Mouse (Mus musculus) liver, embryonic 14.5 days (tissue): ENCODE measurements around the gene Foxl1. TPM values are rescaled to one million over a fixed set of nuclear protein-coding genes. Genes with fewer than 3 reads are reported as not detected.

Experiments
- ATAC-seq: fragments of 200-750 bp; cut with Nextera tagmentation; 2 replicates; pipeline ENCODE4 v1.8.0; 2017; ENCODE audit warnings: moderate number of reproducible peaks, mild to moderate bottlenecking, moderate library complexity; ENCODE audit not compliant: insufficient read depth
- DNase-seq, 3 experiments: peaks; one replicate each; pipeline ENCODE4 v3.0.0-alpha.2; 2012 to 2013; ENCODE audit warnings: low read depth in 3 of 3, low spot score in 3 of 3
- H3K27ac ChIP-seq: fragments of 300-500 bp; sonication (generic); 2 replicates; pipeline ENCODE4 v1.5.1; 2014; ENCODE audit warnings: moderate library complexity, mild to moderate bottlenecking, control low read depth, inconsistent platforms
- H3K27me3 ChIP-seq: fragments of 300-500 bp; sonication (generic); 2 replicates; pipeline ENCODE4 v1.6.1; 2014; ENCODE audit warnings: mild to moderate bottlenecking, low read length, moderate library complexity; ENCODE audit not compliant: control insufficient read depth, insufficient read depth
- H3K36me3 ChIP-seq: fragments of 300-500 bp; sonication (generic); replicated peaks from 2 replicates; pipeline ENCODE4 v1.6.1; 2014; ENCODE audit warnings: low read depth; ENCODE audit not compliant: control insufficient read depth, insufficient read depth
- H3K4me1 ChIP-seq, 2 experiments: fragments of 200-500 bp in 1 of 2; fragments of 300-500 bp in 1 of 2; sonication (generic) in 1 of 2; replicated peaks; 2 replicates each; pipeline ENCODE4 v1.6.1; 2012 to 2014; ENCODE audit warnings: antibody characterized with exemption in 1 of 2, inconsistent platforms in 1 of 2, low read length in 1 of 2; ENCODE audit not compliant: control insufficient read depth in 2 of 2, insufficient read depth in 2 of 2
- H3K4me2 ChIP-seq: fragments of 300-500 bp; sonication (generic); 2 replicates; pipeline ENCODE4 v1.6.1; 2014; ENCODE audit warnings: low read depth, mild to moderate bottlenecking, control low read depth, moderate library complexity
- H3K4me3 ChIP-seq, 2 experiments: fragments of 200-500 bp in 1 of 2; fragments of 300-500 bp in 1 of 2; sonication (generic) in 1 of 2; 2 replicates each; pipeline ENCODE4 v1.5.1; 2012 to 2014; ENCODE audit warnings: low read depth in 2 of 2, low read length in 2 of 2, mild to moderate bottlenecking in 2 of 2, control low read depth in 1 of 2, inconsistent platforms in 1 of 2, moderate library complexity in 1 of 2; ENCODE audit not compliant: insufficient read depth in 1 of 2
- H3K9ac ChIP-seq: fragments of 300-500 bp; sonication (generic); replicated peaks from 2 replicates; pipeline ENCODE4 v1.6.1; 2014; ENCODE audit warnings: mild to moderate bottlenecking, control low read depth, moderate library complexity
- H3K9me3 ChIP-seq: fragments of 300-500 bp; sonication (generic); 2 replicates; pipeline ENCODE4 v1.6.1; 2016; ENCODE audit warnings: low read length, mixed read lengths; ENCODE audit not compliant: control insufficient read depth
- CTCF ChIP-seq: IDR thresholded peaks from 2 replicates; pipeline ENCODE4 v1.5.1; 2016; ENCODE audit warnings: antibody characterized with exemption, low read depth, control low read depth
- EP300 ChIP-seq: IDR thresholded peaks from 2 replicates; pipeline ENCODE4 v1.6.1; 2016; ENCODE audit warnings: antibody characterized with exemption, low read depth
- WGBS: fragments of 180-500 bp; shearing (Covaris S2); extraction: QIAGEN DNeasy Blood & Tissue Kit; methylation state at CpG from one replicate; pipeline ENCODE4 v1.1.7; 2014; ENCODE audit not compliant: insufficient replicate concordance; 5-methylcytosine and 5-hydroxymethylcytosine counted together
- microRNA-seq: library from miRNA; unstranded; fragments of <30 nt; microRNA quantifications from one replicate; pipeline ENCODE4, GENCODE M21; 2016
- polyA plus RNA-seq, 2 experiments: library from polyadenylated mRNA; depleted of rRNA in 1 of 2; stranded (reverse) in 1 of 2; unstranded in 1 of 2; fragments of >200 nt; fragmentation: Nextera tagmentation in 1 of 2; extraction: Ambion mirVana in 1 of 2; gene quantifications; 2 replicates each; pipeline versions ENCODE4 v1.2.1 to v1.2.3; 2012 to 2014

The Foxl1 gene
- polyA plus RNA-seq, 2 experiments = 0.07 to 0.08 TPM

- ATAC-seq (no peak), DNase-seq (no peak)
- H3K4me3 ChIP-seq = no peak overlapping the region
- 65% methylated on average over 30 of the region's 30 CpGs for WGBS
- H3K27ac ChIP-seq = no peak overlapping the region
- H3K27me3 ChIP-seq = no peaks in the 10 kb centered on the region
- no peak overlapping the region for H3K4me2 ChIP-seq
- no peaks in the 10 kb centered on the region for H3K9me3 ChIP-seq
- 0 out of 4 replicates have a peak, but pooled peaks cover 0 to 5% of the 10 kb centered on the region in 2 experiments for H3K4me1 ChIP-seq
- no peak for TF ChIP-seq EP300
- no peak for TF ChIP-seq CTCF
- H3K36me3 ChIP-seq = no peaks in the 10 kb centered on the region
- no peak overlapping the region for H3K9ac ChIP-seq
Observed at GRCm38 (mm10) chr8:121174721-121175539, 47.2 kb downstream of the Foxl1 start.

GRCm38 (mm10) chr8:121175540-121176090 is 47.9 kb downstream of the Foxl1 start:
- H3K27ac ChIP-seq = no peak overlapping the region
- 0 out of 4 replicates have a peak, but pooled peaks cover 0 to 1% of the 10 kb centered on the region in 2 experiments for H3K4me1 ChIP-seq
- no peak overlapping the region for H3K4me2 ChIP-seq
- no peaks in the 10 kb centered on the region for H3K27me3 ChIP-seq
- no peak for ATAC-seq
- TF ChIP-seq CTCF = no peak
- TF ChIP-seq EP300 = no peak
- 56% methylated on average over 8 of the region's 8 CpGs for WGBS
- H3K9me3 ChIP-seq = no peaks in the 10 kb centered on the region
- H3K36me3 ChIP-seq = no peaks in the 10 kb centered on the region
- no peak overlapping the region for H3K9ac ChIP-seq
- DNase-seq = no peak
- H3K4me3 ChIP-seq = no peak overlapping the region

GRCm38 (mm10) chr8:121176291-121176690 is 48.6 kb downstream of the Foxl1 start:
- no peak overlapping the region for H3K4me3 ChIP-seq
- no peaks in the 10 kb centered on the region for H3K27me3 ChIP-seq
- ATAC-seq (no peak), DNase-seq (peak in 1 of 3 experiments; percentile 4)
- no peak overlapping the region for H3K9ac ChIP-seq
- no peak overlapping the region for H3K4me2 ChIP-seq
- no peak for TF ChIP-seq CTCF
- no peak overlapping the region for H3K27ac ChIP-seq
- no peaks in the 10 kb centered on the region for H3K36me3 ChIP-seq
- no peaks in the 10 kb centered on the region for H3K4me1 ChIP-seq
- WGBS = 2% methylated on average over 3 of the region's 3 CpGs
- H3K9me3 ChIP-seq = no peaks in the 10 kb centered on the region

Small RNAs within 50 kb of the gene (microRNA-seq; reads per million reads assigned to microRNA genes)
- not detected for gene Gm27530

Other genes with a start within 250 kb of the Foxl1 start
- gene Foxf1, start 43.6 kb upstream of the Foxl1 start, polyA plus RNA-seq (2012; rRNA removed) = 2.5 and 3.7 TPM in 2 replicates
- gene Foxf1, start 43.6 kb upstream of the Foxl1 start, polyA plus RNA-seq (2014; fragmentation: Nextera tagmentation; extraction: Ambion mirVana) = 2.3 and 2.8 TPM in 2 replicates
- 18.0 and 20.3 TPM in 2 replicates for gene Mthfsd, start 19.5 kb upstream of the Foxl1 start, polyA plus RNA-seq (2012; rRNA removed)
- gene Mthfsd, start 19.5 kb upstream of the Foxl1 start, polyA plus RNA-seq (2014; fragmentation: Nextera tagmentation; extraction: Ambion mirVana) = 21.5 and 24.7 TPM in 2 replicates
- 0.06 TPM in 2 replicates for gene Foxc2, start 11.8 kb upstream of the Foxl1 start, polyA plus RNA-seq (2012; rRNA removed)
- gene Foxc2, start 11.8 kb upstream of the Foxl1 start, polyA plus RNA-seq (2014; fragmentation: Nextera tagmentation; extraction: Ambion mirVana) = 0.06 TPM in 1 of 2 replicates, not detected in the other